Mouse (Mus musculus): ENCODE measurements around the gene Zfp365.

Gene Zfp365

GRCm38 (mm10) chr10:67839156-67839555 lies 73.3 kb downstream of the Zfp365 start:
- no peak for DNase-seq

- DNase-seq: no peak
Observed at GRCm38 (mm10) chr10:67836426-67836825, 76.0 kb downstream of the Zfp365 start.
